Mouse (Mus musculus) CD8-positive naive resting alpha-beta T cell, adult 2 months (primary cell): Measurements from ENCODE around the gene Hcn2.

Source experiments
- DNase-seq, 2 experiments: peaks; one replicate each; pipeline ENCODE4 v3.0.0; 2022; ENCODE audit warnings: low read depth in 2 of 2, low spot score in 2 of 2

Hcn2 gene

DNA sequence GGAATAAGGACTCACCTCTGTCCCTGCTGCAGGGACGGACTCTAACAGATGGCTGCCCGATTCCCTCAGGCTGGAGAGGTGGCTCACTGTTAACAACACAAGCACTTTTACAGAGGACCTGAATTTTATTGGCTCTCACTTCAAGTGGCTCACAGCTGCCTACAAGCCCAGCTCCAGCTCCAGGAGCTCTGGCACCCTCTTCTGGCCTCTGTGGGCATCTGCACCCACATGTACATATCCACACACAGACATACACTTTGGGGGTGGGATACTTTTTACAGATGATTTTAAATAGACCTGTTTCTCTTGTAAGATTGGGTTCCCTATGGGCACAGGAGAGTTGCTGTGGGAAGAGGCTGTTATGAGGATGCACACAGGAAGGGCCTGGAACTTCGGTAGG lies 55.9 kb downstream of the Hcn2 start:
- no peak for DNase-seq

DNA sequence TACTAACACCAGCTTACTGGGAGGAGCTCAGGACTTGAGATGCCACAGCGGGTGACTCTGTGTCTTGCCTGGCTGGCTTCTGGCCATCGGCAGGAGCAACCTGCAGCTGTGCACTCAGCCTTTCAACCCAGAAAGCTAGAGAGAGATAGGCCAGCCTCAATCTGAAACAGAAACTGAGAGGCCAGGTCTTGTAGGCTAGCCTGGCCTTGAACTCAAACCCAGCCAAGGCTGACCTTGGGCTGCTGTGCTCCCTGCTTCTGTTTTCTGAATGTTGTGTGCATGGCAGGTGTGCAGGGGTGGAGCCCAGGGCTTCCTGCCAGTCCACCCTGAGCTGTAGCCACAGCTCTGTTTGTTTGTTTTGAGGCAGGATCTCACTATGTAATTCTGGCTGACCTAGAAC lies 56.8 kb downstream of the Hcn2 start:
- no peak for DNase-seq

DNA sequence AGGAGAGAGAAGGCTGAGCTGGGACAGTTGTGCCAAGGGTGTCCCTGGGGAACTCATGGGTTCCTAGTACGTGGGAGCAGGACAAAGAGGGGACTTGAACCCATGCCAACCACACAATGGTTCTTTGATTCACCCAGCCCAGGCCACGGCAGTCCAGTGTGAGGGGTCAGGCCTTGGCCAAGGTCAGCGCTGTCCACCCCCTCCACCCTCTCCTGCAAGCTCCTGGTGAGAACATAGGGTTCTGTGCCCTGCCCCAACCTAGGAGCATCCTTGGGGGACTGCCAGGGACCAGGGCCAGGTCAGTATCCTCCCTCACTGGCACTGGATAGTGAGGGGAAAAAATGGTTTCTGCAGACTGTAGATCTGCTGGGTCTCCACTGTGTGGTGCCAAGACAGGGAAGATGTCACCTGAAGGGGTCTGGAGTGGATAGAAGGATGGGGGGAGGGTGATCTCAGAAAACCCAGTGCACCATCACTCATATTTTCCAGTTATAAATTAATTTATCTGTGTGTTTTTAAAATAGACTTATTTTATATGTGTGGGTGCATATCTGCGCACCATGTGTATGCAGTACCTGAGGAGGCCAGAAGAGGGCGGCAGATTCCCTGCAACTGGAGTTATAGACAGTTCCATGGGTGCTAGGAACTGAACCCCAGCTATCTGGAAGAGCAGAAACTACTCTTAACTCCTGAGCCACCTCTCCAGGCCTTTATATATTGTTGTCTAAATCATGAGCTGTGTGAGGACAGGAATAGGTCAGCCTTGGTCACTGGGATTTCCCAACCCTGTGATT lies 58.2 kb downstream of the Hcn2 start:
- DNase-seq: no peak

DNA sequence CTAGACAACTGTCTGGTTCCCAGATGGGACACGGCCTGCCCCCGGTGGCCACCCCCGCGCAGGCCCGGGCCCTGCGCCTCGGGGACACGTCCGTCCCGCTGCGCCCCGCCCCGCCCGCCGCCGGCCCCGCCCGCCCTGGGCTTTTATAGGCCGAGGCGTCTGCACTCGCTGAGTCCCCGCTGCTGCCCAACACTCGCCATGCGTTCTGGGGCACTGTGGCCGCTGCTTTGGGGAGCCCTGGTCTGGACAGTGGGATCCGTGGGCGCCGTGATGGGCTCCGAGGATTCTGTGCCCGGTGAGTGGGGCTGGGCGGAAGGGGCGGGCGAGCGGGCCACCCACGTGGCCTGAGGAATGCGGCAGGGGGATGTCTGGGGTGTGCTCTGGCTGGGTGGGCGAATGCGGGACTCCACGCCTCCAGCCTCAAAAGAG lies 60.7 kb downstream of the Hcn2 start, which contains the start of gene Fstl3:
Gene Fstl3 (plus strand): TSS at position 170 of the 429 bp plus-strand sequence.
- no peak for DNase-seq

DNA sequence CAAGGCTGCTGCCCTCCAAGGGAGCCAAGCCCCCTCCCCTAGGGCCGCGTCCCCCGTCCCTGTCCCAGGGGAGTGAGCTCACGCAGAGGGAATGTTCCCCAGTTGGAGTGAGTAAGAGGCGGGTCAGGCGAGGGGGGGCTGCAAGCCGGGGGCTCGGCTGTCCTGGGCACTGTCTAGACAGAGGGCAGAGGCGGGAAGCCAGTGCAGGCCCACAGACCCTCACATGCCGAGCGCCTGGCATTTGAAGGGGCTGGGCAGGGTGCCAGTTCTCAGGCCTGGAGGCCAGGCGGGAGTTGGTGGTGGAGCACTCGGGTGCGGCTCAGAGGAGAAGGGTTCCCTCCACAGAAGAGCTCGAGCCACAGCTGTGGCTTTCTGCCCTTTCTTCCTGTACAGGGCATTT lies 61.6 kb downstream of the Hcn2 start:
- no peak for DNase-seq

DNA sequence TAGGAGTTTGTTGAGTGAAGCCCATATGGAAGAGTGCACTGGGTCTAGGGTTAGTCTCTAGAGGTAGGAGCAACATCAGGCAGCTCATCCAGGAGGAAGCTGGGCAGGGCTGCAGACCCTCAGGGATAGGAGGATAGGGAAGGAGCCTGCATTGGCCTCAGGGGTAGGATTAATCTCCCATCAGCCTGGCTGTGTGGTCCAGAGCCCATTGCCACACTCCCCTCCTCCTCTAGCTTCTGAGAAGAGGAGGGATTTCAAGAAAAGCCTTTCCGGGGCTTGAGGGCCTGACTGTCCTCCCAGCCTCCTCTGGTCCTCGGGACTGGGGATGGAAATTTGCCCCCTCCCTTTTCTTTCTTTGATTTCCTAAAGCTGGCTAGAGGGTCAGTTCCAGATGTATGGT lies 62.8 kb downstream of the Hcn2 start:
- no peak for DNase-seq

DNA sequence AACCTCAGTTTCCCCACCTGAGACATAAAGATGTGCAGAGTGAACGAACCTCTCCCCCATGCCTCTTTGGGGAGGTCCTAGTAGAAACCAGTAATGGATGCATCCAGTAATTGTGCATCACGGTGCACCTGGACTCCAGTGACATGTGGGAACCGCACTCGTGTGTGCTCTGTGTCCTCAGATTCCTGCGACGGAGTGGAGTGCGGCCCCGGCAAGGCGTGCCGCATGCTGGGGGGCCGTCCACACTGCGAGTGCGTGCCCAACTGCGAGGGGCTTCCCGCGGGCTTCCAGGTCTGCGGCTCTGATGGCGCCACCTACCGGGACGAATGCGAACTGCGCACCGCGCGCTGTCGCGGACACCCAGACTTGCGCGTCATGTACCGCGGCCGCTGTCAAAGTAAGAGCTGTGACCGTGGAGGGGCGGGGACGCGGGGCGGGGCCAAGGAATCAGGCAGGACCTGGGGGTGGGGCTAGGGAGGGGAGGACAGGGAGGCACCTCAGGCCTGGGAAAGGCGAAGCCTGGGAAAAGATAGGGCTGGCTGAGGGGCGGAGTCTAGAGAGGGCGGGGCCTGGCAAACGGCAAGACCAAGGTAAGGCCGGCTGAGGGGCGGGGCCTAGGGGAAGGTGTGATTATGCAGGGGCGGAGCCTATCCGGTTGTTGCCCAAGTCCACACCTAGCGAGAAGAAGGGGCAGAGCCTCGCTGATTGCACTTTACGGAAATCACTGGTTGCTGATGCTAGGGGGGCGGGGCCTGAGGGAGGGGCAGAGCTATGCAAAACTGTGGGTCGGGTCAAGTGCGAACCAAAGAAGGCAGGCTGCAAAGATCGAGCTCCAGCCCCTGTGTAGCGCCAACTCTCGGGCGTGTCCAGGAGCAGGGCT lies 63.6 kb downstream of the Hcn2 start:
- DNase-seq: peak; percentile 89 to 92

DNA sequence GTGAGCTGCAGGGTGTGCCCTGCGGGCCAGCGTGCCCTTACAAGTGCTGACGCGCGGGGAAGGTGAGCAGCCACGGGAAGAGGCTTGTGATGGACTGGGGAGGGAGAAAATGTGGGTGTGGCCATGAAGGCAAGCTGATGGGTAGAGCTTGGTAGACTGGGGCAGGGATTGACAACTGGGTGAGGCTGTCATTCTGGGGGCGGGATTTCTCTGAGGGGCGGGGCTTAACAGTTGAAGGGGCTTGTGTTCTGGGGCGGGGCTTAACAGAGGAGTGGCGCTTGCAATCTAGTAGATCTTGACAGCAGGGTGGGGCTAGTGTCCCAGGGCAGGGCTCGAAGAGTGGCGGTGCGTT lies 64.2 kb downstream of the Hcn2 start:
- DNase-seq: peak in 1 of 2 experiments; percentile 69

DNA sequence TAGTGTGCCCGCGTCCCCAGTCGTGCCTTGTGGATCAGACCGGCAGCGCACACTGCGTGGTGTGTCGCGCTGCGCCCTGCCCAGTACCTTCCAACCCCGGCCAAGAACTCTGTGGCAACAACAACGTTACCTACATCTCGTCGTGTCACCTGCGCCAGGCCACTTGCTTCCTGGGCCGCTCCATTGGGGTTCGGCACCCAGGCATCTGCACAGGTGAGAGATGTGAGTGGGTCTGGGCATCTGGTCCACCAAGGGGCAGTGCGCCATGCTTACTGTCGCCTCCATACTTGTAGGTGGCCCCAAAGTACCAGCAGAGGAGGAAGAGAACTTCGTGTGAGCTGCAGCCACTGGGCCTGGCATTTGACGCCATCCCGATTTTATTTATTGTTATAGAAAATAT lies 64.7 kb downstream of the Hcn2 start:
- DNase-seq: no peak

DNA sequence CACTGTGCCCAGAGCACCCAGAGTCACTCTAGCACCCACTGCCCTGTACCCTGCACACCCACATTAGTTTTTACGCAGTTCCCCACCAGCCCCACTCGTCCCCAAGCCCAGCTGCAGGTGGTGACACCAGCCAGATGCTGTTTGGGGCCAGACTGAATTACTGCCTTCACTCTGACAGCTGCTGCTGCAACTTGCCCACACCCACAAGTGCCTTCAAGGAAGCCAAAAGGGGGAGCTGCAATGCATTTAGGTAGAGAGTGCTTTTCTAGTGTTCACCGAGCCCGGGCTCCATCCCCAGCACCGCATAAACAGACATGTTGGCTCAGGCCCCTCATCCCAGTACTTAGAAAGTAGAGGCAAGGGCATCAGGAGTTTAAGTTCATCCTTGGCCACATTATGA lies 65.5 kb downstream of the Hcn2 start:
- no peak for DNase-seq

DNA sequence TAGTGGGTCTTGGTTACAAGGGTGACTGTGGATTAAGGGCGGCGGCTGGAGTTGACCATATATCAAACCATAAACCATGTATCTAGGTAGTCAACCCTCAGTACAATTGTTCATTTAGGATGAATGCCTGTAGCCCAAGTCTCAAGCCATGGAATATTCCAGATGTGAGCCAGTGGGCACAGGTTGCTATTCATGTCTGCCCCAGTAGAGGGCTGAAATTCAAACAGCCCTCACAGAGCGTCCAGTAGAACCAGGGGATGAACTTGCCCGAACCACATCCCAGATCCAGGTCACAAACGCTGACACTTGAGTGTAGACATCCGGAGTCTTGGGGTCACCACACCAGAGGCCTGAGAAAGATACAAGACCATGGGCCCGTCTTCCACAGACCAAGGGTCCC lies 66.6 kb downstream of the Hcn2 start:
- no peak for DNase-seq

DNA sequence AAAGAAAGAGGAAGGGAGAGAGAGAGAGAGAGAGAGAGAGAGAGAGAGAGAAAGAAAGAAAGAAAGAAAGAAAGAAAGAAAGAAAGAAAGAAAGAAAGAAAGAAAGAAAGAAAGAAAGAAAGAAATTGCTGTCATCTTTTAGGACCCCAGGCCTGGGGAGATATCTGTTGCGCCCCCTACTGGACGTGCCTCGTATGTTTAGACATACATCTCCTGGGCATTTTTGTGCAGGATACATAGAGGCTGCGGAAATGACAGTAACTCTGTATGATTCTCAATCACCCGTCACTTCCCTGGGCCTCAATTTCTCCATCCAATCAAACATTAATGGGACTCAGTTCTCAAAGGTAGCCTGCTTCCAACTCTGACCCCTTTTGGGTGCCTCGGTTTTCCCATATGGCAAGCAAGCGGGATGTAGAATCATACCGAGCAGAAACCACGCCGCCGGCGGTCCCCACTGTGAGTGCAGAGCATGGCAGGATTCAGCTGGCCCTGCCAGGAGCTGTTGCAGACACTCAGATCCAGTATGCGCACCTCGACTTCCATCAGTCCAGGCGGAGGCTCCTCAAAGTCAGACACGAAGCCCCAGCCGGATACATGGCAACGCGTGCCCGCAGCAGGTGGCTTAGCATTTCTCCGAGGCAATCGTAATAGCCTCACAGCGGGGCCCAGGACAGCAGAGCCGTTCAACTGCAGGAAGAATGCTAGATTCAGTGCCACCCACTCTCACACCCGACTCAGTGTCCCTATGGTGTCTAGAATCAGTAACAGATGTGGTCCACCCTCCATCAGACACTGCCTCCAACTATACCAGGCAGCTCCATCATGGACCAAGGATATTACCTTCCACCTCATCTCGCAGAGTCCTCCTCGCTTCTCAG lies 67.7 kb downstream of the Hcn2 start:
- peak; percentile 39 to 46 for DNase-seq
